Mouse (Mus musculus) left cerebral cortex, adult 18-20 months (tissue): ENCODE data around the gene March9. TPM values are rescaled to one million over a fixed set of nuclear protein-coding genes. Genes with fewer than 3 reads are reported as not detected.
A peak's percentile ranks its signal among the peaks of the same experiment; 100 is the strongest.

Experiments used
- DNase-seq, 2 experiments: peaks; one replicate each; pipeline ENCODE4 v3.0.0; 2021 to 2022; ENCODE audit warnings: low spot score in 2 of 2, mixed read lengths in 1 of 2
- long read RNA-seq, 2 experiments: library from polyadenylated mRNA; stranded (forward); transcript quantifications; one replicate each; pipeline ENCODE4 v2.0.0; 2021
- total RNA-seq, 2 experiments: library from RNA; stranded (reverse); gene quantifications; 2 replicates each; pipeline ENCODE4 v1.2.3; 2021

Gene March9
- total RNA-seq, result 10 to 100 TPM; 20.0 to 23.1 TPM
- long read RNA-seq, experiment 1, partial matches to known transcripts, result 1 of 4 reads
- long read RNA-seq, experiment 1, other reads (novel, unspliced or antisense), result 1 of 4 reads
- long read RNA-seq, experiment 2, partial matches to known transcripts, result 0 of 4 reads
- long read RNA-seq, experiment 2, other reads (novel, unspliced or antisense), result 2 of 4 reads

DNA sequence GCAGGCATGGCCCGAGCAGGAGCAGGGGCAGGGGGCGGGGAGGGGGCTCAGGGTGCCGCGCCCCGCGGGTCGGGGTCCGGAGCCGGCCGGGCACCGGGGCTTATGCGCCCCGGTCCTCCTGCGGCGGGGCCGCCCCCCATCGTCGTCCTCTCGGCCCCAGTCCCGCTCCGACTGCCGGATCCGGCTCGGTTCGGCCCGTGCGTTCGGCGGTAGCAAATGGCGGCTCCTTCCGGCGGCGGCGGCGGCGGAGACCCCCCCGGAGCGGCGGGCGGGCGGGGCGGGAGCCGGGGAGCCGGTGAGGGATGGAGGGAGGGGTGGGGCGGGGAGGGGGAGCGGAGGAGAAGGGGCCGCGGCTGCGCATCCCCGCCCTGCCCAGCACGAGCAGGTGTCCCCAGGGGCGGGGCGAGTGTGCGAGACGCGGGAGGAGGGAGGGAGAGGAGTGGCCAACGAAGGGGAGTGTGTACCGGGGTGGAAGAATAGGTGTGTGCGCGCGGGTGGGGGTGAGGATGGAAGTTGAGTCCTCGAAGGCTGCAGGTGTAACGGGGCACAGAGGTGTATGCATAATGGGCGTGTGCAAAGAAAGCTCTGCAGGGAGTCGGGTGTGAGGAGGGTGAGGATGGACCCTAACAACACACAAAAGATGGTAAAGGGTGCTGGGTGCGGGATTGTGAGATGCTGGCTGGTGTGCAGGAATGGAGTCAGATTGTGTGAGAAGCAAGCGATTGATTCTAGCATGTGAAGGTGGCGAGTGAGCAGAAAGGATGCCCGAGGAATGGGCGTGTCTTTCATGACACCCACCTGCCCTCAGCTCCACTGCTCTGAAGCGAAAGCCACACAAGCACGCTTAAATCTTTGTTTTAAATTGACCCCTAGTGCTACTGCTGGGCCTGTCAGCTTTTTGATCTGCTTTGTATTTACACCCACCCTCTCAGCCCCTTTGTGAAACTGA lies at the start of gene March9:
Gene March9 (minus strand): TSS at position 217 of the 949 bp plus-strand sequence.
- peak; percentile 63 to 72 for DNase-seq

DNA sequence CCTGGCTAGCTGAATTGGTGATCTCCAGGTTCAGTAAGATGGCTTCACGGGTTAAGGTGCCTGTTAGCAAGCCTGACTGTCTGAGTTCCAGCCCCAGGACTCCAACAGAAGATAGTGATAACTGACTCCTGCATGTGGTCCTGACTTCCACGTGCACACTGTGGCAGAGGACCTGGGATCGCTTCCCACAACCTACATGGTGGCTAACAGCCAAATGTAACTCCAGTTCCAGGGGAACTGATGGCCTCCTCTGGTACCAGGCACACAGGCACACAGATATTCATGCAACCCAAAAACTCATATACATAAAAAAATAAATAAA lies 48.2 kb upstream of the March9 start:
- no peak for DNase-seq

DNA sequence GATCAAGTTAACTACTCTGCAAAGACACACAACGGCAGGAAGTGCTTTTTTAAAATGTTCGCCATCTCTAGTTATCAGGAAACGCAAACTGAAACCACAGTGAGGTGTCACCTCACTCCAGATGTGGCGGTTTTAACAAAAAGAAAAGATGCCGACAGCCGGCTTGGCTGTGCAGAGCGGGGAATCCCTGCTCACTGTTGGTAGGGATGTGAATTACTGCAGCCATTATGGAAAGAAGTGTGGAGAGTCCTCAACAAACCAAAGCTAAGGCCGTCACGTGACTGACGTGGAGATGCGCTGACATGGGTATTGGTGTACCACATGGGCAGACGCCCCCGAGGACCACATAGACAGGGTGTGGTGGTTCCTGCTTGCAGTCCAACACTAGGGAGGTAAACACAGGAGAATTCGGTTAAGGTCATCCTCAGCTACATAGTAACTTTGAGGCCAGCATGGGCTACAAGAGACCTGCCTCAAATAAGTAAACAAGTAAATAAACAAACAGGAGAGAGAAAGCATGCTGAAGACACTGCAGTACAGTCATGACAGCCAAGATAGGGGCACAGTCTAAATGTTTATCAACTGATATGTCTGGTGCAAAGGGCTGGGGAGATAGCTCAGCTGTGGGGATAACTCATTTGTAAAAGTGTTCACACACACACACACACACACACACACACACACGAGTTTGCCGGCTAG lies 47.7 kb upstream of the March9 start:
- DNase-seq, result no peak

DNA sequence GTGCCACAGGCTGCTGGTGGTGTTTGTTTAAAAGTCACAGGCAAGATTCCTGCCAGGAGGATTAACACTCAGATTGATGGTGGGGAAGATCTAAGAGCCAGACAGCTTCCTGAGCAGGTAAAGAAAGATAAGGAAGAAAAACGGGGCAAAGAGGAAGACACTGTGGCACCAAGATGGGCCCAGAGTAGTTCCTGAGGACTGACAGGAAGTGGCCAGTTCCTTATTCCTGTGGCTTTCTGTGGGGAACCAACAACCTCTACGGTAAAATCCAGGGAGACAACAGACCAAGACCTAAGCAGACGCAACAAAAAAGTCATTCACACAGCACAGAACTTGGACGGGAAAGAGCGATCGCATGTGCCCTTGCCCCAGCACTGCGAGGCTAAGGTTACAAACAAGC lies 43.6 kb upstream of the March9 start:
- no peak for DNase-seq

DNA sequence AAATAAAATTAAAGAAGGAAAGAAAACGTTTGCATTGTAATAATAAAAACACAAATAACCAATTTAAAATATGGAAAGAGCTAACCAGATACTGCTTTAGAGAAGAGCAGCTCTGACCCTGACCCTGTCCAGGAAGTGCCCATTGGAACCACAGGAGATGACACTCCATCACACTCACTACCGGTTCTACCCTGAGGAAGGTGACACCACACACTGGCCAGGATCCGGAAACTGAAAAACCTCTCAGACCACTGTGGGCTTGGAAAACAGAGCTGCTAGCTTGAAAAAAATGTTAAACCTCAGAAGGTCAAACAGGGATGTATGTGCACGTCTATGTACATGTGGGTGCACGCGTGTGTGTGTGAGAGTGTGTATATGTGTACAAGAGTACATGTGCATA lies 41.2 kb upstream of the March9 start:
- no peak for DNase-seq

DNA sequence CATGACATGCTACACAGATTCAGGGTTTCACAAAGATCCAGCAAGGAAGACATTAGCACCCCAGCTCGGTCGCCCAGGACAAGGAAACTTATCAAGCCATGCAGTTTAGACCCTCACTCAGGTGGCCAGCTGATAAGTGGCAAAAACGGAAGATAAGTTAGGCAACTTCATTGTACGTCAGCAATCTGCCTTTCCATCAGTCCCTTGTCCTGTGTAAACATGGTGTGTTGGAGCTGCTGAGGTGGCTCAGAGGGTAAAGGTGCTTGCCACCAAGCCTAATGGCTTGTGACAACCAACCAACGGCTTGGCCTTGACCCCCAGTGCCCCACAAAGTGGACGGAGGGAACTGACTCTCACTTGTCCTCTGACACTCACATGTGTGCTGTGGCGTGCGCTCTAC lies 40.4 kb upstream of the March9 start:
- DNase-seq, result no peak

DNA sequence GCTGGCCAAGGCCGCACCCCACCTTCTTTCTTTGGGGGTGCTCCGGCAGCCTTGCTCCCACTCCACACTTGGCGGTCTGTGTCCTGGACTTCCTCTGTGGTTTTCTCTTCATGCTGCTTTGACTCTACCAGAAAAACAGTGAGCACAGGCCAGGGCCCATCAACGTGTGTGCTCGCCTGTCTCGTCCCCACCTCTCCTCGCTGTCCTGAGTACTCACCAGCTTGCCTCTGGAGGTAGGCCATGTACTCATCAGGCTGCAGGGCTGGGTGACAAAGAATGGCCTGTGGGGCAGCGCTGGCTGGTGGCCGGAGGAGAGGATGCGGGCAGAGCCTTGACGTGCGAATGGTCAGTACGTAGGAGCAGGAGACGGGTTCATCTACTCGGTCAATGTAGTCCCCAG lies 39.9 kb upstream of the March9 start:
- no peak for DNase-seq

DNA sequence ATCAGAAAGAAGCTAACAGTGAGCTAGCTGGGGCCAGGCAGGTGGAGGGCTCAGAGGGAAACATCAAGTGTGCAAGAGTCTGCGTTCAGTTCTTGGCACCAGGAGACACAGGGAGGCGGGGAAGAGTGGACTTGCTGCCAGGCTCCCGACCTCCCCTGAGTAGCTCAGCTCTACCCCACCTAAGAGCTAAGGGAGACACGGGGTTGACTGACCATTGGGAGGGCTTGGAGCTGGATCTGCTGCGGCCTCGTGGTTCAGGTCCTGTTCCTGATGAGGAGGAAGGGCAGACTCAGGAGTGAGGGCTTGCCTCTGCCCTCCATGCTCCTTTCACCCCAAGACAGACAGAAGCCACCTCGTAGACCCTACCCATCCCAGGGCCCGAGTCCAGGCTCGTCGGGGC lies 39.2 kb upstream of the March9 start:
- no peak for DNase-seq

DNA sequence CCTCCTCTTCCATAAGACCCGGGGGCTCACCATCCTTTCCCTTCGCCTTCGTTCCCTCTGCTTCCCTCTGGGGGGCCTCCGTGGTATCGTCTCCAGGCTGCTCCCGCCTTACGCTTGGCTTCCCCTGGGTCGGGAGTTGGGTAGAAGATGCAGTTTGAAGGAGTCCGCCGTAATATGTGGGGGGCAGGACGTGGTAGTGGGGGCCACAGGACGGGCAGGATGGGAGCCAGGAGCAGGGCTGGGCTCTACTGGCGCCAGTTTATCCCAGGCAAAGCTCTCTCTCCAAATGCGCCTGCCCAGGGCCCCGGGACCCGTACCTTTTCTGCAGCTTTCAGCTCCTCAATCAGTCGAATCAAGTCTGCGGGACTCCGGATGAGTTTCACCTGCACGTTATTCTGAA lies 38.5 kb upstream of the March9 start:
- DNase-seq, result no peak

DNA sequence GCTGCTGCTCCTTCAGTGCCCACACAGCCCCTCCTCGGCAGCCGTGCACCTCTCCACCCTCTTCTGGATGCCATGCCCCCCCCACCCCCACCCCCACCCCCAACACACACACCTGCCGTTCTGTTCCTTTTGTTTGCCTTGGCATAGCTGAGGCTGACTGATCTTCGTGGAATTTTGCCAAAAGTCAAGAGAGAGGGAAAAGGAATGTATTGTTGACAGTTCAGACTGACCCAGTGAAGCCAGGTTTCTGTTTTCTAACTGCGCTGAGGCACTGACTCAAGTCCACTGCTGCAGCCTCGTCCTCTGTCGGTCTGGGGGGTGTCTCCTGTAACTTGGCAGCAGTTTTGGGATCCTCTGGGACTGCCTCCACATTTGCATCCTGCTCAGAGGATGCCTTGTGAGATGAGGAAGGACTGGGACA lies 34.4 kb upstream of the March9 start:
- DNase-seq, result no peak

DNA sequence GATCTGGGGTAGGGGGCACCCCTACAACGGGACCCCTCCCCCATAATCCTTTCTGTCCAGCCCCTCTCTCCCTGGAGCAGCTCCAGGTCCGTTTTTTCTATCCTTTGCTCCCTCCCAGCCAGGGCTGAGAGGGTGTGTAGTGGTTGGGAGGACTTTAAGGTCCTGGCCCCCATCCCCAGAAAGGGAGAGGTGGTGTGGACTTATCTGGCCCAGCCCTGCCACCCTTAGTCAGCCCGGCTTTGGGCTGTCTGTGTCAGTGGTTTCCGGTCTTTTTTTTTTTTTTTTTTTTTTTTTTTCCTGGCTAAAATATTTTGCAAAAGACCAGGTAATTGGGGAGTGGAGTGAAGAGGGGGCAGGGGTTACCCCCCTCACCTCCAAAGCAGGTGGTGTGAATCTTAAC lies 32.8 kb upstream of the March9 start:
- DNase-seq, result no peak

DNA sequence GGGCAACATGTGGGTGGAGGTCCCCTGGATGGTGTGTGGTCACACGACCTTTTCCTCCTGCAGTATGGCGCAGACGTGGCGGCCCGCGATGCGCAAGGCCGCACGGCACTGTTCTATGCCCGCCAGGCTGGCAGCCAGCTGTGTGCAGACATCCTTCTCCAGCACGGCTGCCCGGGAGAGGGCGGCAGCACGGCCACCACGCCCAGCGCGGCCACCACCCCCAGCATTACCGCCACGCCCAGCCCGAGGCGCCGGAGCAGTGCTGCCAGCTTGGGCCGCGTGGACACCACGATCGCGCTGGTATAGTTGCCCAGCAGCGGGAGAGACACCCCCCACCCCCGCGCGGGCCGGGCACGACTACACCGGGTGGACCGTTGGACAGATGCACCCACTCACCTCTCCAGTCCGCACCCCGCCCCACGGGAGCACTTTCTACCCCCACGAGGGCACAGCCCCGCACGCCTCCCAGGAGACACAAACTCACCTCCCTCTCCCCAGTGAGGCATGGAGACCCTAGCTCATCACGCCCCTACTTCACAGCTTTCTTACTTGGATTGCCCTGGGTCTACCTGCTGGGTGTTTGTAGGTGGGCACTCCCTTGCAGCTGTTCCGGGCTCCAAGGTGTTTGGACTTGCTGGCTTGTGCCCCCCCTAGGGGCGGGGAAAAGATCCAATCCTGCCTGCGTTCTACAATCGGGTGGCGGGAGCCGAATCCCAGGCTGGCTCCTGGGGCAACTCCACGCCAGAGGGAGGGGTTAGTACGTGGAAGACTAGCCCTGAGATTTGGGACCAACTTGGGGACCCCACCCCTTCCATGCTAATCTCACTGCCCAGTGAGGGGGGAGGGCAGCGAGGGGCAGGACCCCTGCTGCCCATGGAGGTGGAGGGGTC lies 31.8 kb upstream of the March9 start:
- peak in 1 of 2 experiments; percentile 54 for DNase-seq

DNA sequence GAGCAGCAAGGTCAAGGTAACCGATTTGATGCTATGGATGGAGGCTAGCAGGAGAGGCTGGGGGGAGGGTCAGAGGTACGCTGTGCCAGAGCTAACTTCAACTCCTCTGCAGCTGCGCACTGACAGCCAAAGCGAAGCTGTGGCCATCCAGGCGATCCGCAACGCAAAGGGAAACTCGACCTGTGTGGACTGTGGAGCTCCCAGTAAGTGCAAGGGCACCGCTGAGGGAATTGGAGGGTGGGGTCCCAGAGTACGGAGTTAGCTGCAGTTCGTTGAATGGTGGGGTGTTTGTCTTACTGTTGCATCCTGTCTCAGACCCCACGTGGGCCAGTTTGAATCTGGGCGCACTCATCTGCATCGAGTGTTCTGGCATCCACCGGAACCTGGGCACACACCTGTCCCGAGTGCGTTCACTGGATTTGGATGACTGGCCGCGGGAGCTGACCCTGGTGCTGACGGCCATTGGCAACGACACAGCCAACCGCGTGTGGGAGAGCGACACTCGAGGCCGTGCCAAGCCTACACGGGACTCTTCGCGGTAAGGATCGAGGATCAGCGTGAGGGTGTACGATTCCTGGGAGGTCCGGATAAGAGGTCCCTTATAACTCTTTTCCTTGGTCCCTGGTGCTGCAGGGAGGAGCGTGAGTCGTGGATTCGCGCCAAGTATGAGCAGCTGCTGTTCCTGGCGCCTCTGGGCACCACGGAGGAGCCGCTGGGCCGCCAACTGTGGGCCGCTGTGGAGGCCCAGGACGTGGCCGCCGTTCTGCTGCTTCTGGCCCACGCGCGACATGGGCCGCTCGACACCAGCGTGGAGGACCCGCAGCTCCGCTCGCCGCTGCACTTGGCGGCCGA lies 30.8 kb upstream of the March9 start:
- DNase-seq, result peak in 1 of 2 experiments; percentile 56

DNA sequence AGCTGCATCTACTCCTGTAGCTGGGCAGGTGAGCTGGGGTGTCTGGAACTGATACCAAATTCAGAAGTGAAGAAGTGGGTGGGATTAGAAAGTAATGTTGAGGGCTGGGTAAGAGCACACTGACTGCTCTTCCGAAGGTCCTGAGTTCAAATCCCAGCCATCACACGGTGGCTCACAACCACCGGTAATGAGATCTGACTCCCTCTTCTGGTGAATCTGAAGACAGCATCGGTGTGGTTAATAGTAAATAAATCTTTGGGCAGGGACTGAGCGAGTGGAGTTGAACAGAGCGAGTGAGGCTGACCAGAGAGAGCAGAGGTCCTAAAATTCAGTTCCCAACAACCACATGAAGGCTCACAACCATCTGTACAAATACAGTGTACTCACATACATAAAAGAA lies 25.6 kb upstream of the March9 start:
- no peak for DNase-seq

DNA sequence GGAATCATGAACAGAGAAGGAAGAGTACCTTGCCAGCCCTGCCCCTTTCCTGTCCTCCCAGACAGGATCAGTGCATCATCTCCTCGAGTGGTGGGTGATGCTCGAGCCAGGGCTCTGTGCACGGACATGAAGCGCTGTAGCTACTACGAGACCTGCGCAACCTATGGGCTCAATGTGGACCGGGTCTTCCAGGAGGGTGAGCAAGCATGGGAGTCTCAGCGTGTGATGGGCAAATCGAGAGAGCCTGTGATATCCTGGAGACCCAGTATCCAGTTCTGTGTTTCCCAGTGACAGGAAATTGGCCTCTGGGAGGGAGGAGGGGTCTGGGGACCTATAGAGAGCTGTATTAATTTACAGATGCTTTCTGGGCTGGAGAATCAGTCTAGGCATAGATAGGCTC lies 25.1 kb upstream of the March9 start:
- DNase-seq, result no peak

DNA sequence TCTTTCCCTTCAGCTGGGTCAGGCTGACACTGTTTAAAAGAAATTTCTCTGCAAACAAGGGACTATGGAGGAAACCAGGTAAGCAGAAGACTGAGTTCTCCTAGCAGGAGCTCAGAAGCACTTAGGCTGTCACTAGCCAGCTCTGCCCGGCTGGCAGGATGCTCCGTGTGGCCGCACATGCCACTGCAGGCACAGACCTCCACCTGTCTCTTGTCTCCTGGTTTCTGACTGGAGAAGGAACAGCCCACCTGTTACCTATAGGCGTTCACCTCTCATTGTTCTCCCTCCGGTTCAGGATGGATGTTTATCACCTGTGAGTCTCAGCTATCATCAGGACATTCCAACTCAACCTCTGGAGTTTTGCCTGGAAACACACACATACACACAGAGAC lies 23.9 kb upstream of the March9 start:
- DNase-seq, result no peak

DNA sequence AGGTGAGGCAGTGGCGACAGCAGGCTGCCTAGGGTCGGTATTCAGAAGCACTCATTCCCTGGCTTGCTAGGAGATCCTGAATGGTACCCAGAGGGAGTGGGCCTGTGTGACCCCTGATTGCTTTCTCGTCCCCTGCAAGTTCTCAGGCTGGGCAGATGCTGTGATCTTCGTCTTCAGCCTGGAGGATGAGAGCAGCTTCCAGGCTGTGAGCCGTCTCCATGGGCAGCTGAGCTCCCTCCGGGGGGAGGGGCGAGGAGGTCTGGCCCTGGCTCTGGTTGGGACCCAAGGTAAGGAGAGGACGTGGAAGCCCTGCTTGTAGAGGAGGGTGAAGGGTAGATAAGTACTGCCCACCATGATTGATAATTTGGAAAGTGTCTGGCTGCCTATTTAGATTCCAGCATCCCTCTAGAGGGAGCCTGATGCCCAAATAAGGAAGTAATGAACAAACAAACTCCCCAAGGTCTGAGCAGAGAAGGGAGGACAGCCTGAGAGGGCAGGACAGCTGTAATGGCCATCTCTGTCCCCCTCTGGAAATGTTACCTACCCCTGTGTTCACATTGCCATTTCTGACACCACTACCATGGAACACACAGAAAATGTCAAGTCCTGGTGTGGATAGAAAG lies 23.4 kb upstream of the March9 start:
- no peak for DNase-seq

DNA sequence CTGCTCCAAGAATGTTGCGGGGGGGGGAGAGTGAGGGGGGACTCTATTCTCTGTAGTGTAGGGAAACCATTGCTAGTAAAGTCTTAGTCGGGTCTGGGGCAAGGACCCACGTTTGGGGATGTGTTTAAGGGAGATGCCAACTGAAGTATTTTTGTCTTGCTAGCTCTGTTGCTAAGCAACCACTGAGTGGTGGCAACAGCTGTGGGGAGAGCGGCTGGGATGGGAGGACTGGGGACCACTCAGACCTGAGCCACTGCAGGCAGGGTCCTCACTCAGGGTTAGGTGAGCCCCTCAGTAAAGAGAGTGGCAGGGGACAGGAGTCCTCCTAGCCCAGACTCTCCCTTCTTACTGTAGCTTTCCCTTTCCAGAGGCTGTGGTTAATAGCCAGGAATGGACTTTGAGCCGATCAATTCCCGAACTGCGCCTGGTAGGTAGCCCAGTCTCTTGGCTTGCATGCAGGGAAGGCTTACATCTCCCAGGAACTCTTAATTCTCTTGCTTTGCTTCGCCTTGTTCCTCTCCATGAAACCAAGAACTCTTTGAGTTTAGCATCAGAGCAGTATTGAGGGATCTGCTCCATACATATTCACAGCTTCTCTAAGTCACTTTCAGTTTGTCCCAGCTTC lies 22.1 kb upstream of the March9 start:
- DNase-seq, result peak in 1 of 2 experiments; percentile 36
